Mouse (Mus musculus): Measurements from ENCODE around the gene Olfr574. TPM values are rescaled to one million over a fixed set of nuclear protein-coding genes. Genes with fewer than 3 reads are reported as not detected.

Olfr574 gene
- not detected in 2 replicates for polyA plus RNA-seq (2015; fragmentation: Nextera tagmentation; extraction: Ambion mirVana)

GRCm38 (mm10) chr7:102948167-102948566, at the start of gene Olfr574:
Olfr574 (plus strand) TSS chr7:102948467.

DNA sequence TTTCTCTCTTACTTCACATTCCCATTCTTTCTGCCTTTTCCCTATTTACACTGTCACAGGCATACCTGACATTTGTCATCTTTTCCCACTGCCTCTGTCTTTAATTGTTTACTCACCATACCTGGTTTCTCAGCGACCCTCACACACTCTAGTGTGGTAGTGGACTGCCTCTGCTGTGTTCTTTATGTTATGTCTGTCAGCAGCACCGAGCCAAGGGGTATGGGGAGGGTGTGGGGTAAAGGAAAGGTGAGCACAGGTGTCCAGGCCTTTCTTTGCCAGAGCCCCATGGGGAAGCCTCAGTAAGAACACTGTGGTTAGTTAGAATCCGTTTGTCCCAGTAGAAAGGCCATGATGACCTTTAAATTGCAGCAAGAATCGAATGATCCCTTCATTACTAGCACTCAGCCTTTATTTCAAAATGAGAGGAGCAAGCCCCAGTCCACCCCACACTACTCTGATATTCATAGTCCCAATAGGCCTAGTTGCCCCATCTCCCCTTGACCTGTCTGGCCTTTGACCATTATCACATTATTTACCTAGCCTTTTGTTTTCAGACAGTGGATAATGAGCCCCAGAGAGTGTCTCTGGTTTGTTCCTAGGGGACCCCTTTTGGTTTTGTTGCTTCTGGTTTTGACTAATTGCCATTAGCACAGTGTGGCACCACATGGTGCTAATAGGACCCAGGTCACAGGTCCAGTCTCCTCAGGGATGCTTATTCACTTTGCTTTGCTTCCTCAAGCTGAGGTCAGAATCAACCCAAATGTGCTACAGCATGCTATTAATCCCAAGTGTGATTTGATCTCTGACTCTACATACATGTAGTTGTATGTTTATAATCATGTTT, 31.0 kb upstream of the Olfr574 start, which contains the start of gene Olfr571:
TSS of gene Olfr571 (minus strand) at position 505 of the 844 bp plus-strand sequence.

DNA sequence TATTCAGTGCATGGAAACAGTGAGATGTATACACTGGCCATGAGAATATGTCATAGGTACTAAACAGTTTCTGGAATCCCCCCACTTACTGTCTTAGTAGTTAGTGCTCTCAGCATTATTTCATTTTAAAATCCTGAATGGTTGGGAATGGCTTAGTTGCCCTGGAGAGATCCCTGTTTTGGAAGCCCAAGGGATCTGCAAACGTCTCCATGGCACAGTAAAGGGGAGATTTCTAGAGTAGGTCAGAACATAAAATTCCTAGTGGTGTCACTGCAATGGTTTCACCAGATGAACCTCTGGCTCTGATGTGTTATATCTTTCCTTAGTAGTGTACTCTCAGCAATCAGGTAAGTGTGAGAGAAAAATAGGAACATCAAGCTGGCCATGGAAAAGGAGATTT, 24.2 kb upstream of the Olfr574 start, which contains the start of gene Olfr572:
TSS of gene Olfr572 (plus strand) at position 301 of the 400 bp plus-strand sequence.

DNA sequence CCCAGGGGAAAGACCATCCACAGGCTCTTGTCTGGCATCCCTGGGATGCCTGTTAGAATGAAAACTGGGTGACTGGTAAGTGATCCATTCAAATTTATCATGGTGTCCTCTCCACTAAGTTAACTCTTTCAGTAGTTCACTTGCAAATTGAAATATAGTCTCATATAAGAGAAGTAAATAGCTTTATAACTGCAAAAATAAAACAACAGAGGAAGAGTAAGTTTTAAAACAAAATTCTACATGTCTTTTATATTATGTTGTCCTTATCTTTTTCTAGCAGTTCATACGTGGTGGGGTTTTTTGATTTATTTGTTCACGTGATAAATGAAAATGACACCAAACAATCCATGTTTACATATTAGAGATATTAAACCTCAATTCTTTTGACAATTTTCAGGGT, 5.8 kb upstream of the Olfr574 start, which contains the start of gene Olfr573-ps1:
TSS of gene Olfr573-ps1 (minus strand) at position 101 of the 400 bp plus-strand sequence.

GRCm38 (mm10) chr7:102958593-102958992, 10.3 kb downstream of the Olfr574 start, which contains the start of gene Olfr575:
Olfr575 (minus strand) TSS chr7:102958775.

GRCm38 (mm10) chr7:102962360-102962759, 14.1 kb downstream of the Olfr574 start, which contains the start of gene Olfr576:
Olfr576 (plus strand) TSS chr7:102962660.

GRCm38 (mm10) chr7:102975843-102976242, 27.6 kb downstream of the Olfr574 start, which contains the start of gene Olfr577:
Olfr577 (minus strand) TSS chr7:102975943.

GRCm38 (mm10) chr7:102989224-102989623, 41.0 kb downstream of the Olfr574 start, which contains the start of gene Olfr578:
Olfr578 (minus strand) TSS chr7:102989324.

Other genes starting within 250 kb of the Olfr574 start
- gene Olfr558, start 246.3 kb upstream of the Olfr574 start, polyA plus RNA-seq (2015; fragmentation: Nextera tagmentation; extraction: Ambion mirVana) = 0.06 TPM in 1 of 2 replicates, not detected in the other
- gene Olfr33, start 229.4 kb upstream of the Olfr574 start, polyA plus RNA-seq (2015; fragmentation: Nextera tagmentation; extraction: Ambion mirVana) = not detected in 2 replicates
- not detected in 2 replicates for gene Olfr559, start 221.0 kb upstream of the Olfr574 start, polyA plus RNA-seq (2015; fragmentation: Nextera tagmentation; extraction: Ambion mirVana)
- gene Olfr560, start 189.1 kb upstream of the Olfr574 start, polyA plus RNA-seq (2015; fragmentation: Nextera tagmentation; extraction: Ambion mirVana) = not detected in 2 replicates
- gene Olfr78, start 189.0 kb upstream of the Olfr574 start, polyA plus RNA-seq (2015; fragmentation: Nextera tagmentation; extraction: Ambion mirVana) = not detected in 2 replicates
- gene Olfr561, start 177.2 kb upstream of the Olfr574 start, polyA plus RNA-seq (2015; fragmentation: Nextera tagmentation; extraction: Ambion mirVana) = not detected in 2 replicates
- not detected in 2 replicates for gene Olfr564, start 145.0 kb upstream of the Olfr574 start, polyA plus RNA-seq (2015; fragmentation: Nextera tagmentation; extraction: Ambion mirVana)
- gene Olfr566, start 89.7 kb upstream of the Olfr574 start, polyA plus RNA-seq (2015; fragmentation: Nextera tagmentation; extraction: Ambion mirVana) = not detected in 2 replicates
- not detected in 2 replicates for gene Olfr568, start 71.3 kb upstream of the Olfr574 start, polyA plus RNA-seq (2015; fragmentation: Nextera tagmentation; extraction: Ambion mirVana)
- not detected in 2 replicates for gene Olfr569, start 57.6 kb upstream of the Olfr574 start, polyA plus RNA-seq (2015; fragmentation: Nextera tagmentation; extraction: Ambion mirVana)
- not detected in 2 replicates for gene Olfr570, start 53.9 kb upstream of the Olfr574 start, polyA plus RNA-seq (2015; fragmentation: Nextera tagmentation; extraction: Ambion mirVana)
- gene Olfr571, start 30.9 kb upstream of the Olfr574 start, polyA plus RNA-seq (2015; fragmentation: Nextera tagmentation; extraction: Ambion mirVana) = not detected in 2 replicates
- gene Olfr572, start 24.1 kb upstream of the Olfr574 start, polyA plus RNA-seq (2015; fragmentation: Nextera tagmentation; extraction: Ambion mirVana) = not detected in 2 replicates
- not detected in 2 replicates for gene Olfr573-ps1, start 5.9 kb upstream of the Olfr574 start, polyA plus RNA-seq (2015; fragmentation: Nextera tagmentation; extraction: Ambion mirVana)
- gene Olfr575, start 10.3 kb downstream of the Olfr574 start, polyA plus RNA-seq (2015; fragmentation: Nextera tagmentation; extraction: Ambion mirVana) = not detected in 2 replicates
- not detected in 2 replicates for gene Olfr576, start 14.2 kb downstream of the Olfr574 start, polyA plus RNA-seq (2015; fragmentation: Nextera tagmentation; extraction: Ambion mirVana)
- gene Olfr577, start 27.5 kb downstream of the Olfr574 start, polyA plus RNA-seq (2015; fragmentation: Nextera tagmentation; extraction: Ambion mirVana) = not detected in 2 replicates
- not detected in 2 replicates for gene Olfr578, start 40.9 kb downstream of the Olfr574 start, polyA plus RNA-seq (2015; fragmentation: Nextera tagmentation; extraction: Ambion mirVana)
- not detected in 2 replicates for gene Olfr582, start 89.6 kb downstream of the Olfr574 start, polyA plus RNA-seq (2015; fragmentation: Nextera tagmentation; extraction: Ambion mirVana)
- not detected in 2 replicates for gene Olfr583, start 102.8 kb downstream of the Olfr574 start, polyA plus RNA-seq (2015; fragmentation: Nextera tagmentation; extraction: Ambion mirVana)
- gene Olfr584, start 133.4 kb downstream of the Olfr574 start, polyA plus RNA-seq (2015; fragmentation: Nextera tagmentation; extraction: Ambion mirVana) = not detected in 2 replicates
- not detected in 2 replicates for gene Olfr585, start 149.3 kb downstream of the Olfr574 start, polyA plus RNA-seq (2015; fragmentation: Nextera tagmentation; extraction: Ambion mirVana)
- gene Olfr586, start 177.2 kb downstream of the Olfr574 start, polyA plus RNA-seq (2015; fragmentation: Nextera tagmentation; extraction: Ambion mirVana) = not detected in 2 replicates
- gene Olfr588-ps1, start 192.4 kb downstream of the Olfr574 start, polyA plus RNA-seq (2015; fragmentation: Nextera tagmentation; extraction: Ambion mirVana) = not detected in 2 replicates
- gene Olfr589, start 207.9 kb downstream of the Olfr574 start, polyA plus RNA-seq (2015; fragmentation: Nextera tagmentation; extraction: Ambion mirVana) = not detected in 2 replicates
- gene Olfr591, start 229.9 kb downstream of the Olfr574 start, polyA plus RNA-seq (2015; fragmentation: Nextera tagmentation; extraction: Ambion mirVana) = not detected in 2 replicates
- gene Olfr592, start 236.3 kb downstream of the Olfr574 start, polyA plus RNA-seq (2015; fragmentation: Nextera tagmentation; extraction: Ambion mirVana) = not detected in 2 replicates